Mouse (Mus musculus) cerebellum, postnatal 10 days (tissue): Measurements from ENCODE around the gene Nepn.

Experiments used
- DNase-seq, 2 experiments: peaks; one replicate each; pipeline ENCODE4 v3.0.0; 2021; ENCODE audit warnings: mixed read lengths in 2 of 2

Gene Nepn

DNA sequence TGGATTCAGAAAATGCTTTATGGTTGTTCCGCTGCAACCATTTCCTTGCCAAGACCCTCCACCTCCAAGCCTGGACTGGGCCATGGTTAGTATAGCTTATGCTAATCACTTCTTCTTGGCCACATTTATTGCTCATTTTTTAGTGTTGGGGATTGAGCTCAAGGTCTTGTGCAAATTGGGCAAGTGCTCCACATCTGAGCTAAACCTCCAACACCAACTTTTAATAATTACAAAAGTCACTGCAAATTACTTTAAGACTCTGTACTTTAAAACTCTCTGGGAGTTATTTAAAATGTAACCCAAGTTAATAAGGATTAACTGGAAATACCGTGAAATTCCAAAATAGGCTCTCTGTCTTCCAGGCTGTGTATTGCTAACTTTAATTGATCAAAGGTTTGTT, 18.8 kb downstream of the Nepn start:
- DNase-seq = no peak

DNA sequence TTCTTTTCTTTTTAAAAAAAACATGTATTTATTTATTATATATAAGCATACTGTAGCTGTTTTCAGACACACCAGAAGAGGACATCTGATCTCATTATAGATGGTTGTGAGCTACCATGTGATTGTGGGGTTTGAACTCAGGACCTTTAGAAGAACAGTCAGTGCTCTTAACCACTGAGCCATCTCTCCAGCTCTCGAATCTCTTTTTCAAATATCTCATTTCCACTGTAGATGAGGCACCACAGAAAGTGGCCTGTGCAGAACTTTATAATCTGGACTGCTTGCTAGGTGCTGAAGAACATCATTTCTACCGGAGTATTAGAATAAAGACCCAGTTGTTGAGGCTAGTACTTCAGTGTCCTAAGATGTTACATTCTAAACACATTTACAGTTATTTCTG, 26.2 kb downstream of the Nepn start:
- no peak for DNase-seq

DNA sequence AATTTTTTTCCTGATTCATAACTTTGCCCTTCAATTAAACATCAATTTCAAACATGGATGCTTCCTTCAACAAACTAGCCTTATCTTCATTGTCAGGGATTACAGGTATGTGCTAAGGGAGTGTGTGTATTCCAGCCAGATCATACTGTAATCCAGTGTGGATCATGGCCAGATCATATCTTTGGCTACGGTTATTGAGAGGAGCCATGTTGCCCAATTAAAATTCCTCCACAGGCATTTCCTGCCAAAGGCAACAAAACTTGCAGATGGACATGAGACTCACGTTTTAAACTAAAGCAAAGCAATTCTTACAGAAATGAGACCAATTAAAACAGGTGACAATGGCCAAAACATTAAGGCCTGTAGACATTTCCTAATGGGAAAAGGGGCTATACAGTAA, 27.7 kb downstream of the Nepn start:
- peak in 1 of 2 experiments; percentile 23 for DNase-seq

DNA sequence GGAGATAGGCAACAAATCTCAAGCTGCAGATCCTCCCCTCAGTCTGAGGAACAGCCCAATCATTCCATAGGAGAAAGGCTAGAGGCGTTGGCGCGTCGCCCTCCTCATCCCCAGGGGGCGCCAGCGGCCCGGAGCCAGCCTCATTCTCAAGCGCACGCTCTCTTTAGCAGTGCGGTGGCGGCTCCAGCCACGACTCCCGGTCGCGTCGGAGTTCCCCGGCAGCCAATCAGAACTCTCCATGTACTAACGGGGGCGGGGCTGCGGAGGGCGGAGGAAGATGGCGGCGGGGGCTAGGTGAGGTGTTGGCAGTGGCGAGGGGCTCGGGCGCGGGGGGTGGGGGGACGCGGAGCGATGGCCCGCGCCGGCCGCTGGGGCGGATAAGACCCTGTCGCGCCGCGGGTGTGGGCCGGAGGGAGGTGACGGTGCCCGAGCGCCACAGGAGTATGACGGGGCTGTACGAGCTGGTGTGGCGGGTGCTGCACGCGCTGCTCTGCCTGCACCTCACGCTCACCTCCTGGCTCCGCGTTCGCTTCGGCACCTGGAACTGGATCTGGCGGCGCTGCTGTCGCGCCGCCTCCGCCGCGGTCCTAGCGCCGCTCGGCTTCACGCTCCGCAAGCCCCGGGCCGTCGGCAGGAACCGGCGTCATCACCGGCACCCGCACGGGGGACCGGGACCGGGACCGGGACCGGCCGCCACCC, 28.7 kb downstream of the Nepn start, which contains the start of gene Nus1:
Nus1 (plus strand) TSS at position 249 of the 699 bp plus-strand sequence.
- peak; percentile 99 for DNase-seq

DNA sequence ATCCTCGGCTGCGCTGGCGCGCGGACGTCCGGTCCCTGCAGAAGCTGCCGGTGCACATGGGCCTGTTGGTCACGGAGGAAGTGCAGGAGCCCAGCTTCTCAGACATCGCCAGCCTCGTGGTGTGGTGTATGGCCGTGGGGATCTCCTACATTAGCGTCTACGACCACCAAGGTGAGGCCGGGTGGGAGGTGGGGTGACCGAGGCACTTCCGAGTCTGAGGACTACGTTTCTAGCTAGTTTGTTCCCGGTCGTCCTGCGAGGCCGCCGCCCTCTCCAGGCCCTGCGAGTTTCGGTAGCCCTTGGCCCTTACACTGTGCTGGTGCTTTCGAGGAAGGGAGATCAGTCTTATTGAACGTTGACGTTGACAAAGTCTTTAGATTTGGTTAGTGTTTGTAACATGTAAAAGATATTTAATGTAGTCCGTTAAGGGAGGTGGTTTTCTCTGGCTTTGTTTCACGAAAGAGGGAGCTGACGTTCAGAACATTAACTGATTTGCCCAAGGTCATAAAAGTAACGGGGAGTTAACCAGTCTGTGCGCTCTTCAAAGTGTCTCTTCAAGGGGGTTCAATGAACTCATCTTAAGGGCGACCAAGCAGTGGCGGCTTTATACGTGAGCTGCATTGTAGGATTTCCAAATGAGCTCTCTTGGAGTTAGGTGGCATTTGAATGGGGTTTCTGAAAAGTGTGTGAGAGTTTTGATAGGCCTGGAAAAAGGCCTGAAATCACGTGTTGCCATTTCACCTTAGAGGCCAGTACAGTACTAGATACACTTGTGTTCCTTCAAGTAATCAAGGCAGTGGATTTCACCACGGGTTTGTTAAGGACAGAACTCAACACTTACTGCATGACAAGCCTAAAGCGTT, 29.5 kb downstream of the Nepn start:
- DNase-seq = peak in 1 of 2 experiments; percentile 9

DNA sequence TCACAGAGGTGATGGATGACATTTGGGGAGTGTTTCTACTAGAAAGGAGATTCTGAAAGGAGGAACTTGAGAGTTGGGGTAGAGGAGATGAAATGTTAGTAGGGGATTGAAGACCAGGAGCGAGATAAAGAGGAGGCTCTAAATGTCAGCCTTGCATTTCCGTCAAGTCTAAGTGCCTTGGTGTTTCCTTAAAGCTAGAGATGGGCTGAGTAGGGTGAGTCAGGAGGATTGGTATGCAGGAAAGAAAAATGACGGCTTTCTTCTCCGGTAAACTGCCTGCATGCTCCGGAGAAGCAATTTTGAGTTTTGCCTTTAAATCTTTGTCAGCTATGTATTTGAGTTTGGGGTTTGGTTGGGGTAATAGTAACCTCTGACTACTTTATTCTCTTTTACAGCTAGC, 30.2 kb downstream of the Nepn start:
- no peak for DNase-seq

DNA sequence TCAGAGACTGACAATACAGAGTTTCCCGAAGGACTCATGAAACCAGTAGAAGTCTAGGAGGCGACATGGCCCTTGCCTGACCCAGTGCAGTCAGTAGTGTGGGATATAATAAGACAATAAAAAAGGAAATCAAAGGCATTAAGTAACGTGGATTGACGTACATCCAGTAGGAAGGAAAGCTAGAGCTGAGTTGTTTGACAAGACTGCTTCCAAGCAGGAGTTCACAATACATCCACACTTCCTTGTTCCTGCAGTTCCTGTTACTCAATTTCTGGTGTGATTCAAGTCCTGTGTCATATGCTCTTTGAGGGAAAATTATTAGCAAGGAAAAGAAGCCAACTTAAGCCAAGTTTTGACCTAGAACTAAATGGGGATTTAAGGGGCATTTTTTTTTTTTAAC, 30.6 kb downstream of the Nepn start:
- no peak for DNase-seq

DNA sequence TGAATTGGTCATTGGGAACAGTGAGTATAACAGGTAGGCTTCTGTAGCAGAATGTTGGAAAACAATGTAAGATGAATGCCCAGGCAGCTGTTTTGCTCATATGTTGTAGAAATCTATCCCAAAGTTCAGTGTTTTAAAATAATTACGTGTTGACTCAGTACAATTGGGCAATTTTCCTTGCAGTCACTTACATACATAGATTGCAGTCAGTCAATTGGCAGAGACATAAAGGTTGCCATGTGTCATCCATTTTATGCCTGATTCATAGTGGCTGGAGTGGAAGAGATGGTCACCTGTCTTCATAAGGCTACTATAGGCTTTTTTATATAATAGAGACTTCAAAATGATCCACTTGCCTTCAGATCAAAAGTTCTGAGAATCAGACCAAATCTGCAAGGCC, 31.8 kb downstream of the Nepn start:
- no peak for DNase-seq

DNA sequence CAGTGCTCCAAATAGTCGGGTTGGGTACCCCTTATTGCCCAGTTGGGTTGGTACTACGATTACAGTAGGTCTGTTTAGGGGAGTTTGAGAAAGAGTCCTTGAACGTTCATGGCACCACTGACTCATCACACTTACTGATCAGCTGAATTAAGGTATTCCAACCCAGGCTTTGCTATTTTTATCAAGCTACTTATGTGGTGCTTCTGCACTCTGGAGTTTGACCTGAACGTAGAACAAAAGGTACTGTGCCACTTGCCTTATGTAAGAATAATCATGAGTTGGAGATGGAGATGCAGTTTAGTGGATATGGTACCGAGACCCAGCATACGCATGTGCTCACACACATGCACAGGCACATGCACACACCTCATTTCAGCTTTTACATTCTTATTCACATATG, 32.9 kb downstream of the Nepn start:
- DNase-seq = no peak

DNA sequence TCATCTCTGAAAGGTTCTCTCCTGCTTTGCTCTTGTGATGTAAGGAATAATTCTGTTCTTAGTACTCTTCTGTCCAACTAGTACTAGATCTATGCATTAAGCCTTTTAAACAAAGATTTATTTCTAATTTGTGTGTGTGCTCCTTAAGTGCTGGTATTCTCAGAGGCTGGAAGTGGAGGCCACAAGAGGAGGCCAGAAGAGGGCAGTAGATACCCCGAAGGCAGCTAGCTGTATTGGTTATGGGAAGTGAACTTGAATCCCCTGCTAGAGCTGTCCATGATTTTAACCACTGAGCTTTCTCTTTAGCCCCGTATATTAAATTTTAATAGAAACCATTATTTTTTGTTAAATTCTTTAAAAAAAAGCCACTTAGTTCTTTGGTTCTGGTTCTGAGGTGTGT, 34.3 kb downstream of the Nepn start:
- DNase-seq = peak; percentile 26 to 30

DNA sequence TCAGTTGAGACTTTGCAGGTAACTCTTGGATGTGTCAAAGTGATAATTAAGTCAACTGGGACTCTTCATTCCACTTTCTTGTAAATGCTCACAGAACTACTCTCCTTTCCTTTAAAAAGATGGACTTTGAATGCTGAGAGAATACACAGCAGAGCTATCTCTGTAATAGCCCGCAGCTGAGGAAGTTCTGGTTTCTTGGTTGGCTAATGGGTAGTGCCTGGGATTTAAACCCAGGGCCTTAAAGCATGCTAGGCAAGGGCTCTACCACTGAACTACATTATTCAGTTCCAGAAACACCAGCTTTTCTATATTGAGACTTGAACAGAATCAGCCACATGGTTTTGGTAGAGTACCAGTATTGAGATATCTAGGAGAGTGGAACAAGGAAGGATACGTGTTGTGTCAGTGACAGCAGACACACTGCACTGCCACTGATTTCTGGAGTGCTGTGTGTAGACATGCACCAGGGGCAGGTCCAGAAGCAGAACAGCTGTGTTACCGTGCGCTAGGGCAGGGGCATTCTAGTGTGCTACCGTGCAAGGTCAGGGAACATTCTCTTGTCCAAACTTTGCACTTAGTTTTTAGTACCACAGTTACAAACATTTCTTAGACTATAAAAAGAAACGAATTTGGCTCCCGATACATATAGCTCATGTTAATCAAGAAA, 37.7 kb downstream of the Nepn start:
- no peak for DNase-seq

DNA sequence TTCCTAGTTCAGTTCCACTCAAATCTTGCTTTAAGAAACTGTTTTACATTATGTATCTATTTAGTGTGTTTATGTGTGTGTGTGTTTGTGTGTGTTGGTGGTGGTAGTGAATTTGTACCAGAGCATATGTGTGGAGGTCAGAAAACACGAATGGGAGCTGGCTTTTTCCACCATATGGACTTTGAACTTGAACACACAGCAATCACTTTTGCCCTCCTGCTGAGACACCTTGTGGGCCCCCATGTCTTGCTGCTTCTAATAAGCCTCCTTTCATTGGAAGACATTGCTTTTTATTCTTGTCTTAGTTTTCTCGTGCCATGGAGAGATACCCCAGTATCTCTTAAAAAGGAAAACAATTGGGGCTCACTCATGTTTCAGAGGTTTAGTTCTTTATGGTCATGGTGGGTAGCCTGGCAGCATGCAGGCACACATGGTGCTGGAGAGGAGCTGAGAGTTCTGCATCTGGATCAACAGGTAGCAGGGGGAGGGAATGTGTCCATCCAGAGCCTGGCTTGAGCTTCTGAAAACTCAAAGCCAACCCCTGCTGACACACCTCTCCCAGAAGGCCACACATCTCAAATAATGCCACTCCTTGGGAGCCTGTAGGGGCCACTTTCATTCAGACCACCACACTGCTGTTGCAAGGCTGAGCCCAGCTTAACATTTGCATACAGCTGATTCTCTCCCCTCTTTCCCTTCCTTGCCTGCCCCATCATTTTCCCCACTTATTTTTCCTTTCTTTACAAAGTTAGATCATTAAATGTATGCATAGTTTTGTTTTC, 39.1 kb downstream of the Nepn start:
- DNase-seq = no peak

DNA sequence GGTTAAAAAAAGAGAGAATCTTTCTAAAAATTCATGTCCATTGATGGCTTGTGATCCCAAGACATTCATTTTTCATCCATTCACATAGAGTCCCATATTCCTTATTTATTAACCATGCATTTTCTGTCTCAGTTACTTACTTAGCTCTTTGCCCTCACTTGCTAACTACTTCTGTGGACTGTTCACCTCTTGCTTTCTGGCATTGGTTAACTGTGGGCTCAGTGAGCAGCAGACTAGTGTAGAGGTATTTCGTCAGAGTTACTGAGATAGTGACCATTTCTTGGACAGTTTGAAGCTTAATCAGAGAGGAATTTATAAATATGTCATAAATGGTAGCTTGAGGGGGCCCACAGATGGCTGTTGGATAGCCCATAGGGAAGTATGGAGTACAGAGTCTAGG, 42.2 kb downstream of the Nepn start:
- DNase-seq = no peak

DNA sequence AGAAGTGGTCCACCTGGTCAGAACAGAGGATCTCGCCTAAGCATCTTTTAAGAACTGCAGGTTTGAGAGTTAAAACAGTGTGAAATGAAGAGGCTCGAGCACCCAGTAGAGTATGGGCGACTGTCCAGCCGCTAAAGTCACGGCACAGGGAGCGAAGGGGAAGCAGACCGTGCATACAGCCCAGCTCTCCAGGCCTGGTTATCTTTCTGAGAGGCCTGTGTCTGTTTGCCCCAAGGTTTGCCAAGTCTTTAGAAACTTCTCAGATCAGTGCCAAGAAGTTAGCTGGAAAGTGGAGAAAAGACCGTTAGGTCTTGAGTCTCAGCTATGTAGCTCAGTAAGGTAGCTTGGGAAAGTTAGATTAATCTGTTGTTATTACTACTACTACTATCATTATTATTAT, 46.1 kb downstream of the Nepn start:
- DNase-seq = peak in 1 of 2 experiments; percentile 22
